In the genomic region with DNA sequence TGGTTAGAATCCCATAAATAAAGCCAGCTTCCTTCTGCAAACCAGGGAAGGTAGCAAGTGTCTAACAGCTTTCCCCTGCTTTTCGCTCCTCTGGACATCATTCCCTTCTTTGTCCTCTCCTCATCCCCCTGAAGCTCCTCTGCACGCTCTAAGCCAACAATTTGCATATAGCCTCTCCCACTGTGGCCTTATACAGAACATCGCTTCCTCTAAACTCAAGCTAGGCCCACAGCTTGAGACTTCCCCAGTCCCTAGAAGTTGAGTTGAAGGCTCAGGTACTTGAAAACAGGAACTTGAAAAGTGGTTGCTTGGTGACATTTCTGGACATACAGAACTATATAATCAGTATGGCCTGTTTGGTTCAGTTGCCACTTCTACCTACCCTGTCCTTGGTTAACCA, we compare ENCODE assay signal across 24 mouse cellular contexts. TPM values are rescaled to one million over a fixed set of nuclear protein-coding genes. Genes with fewer than 3 reads are reported as not detected.
DNase-seq lines count a peak whose midpoint lies in the region; ATAC-seq lines count a peak whose summit lies in the region.
"Had no signal": no experiment of that assay in that cellular context is flagged by ENCODE, and none has a peak within 500 bp of the region (broad histone marks: within the 10 kb centered on the region; RNA-seq: fewer than 3 reads in every experiment).

No protein-coding gene starts in this region.

- peak; percentile 57 for ATAC-seq in granulocyte monocyte progenitor cell, adult 5-6 weeks (replicated peaks; ENCODE audit: poor library complexity, severe bottlenecking)
- peak; percentile 72 for ATAC-seq in neutrophil, adult 5-6 weeks (ENCODE audit: extremely low read depth, insufficient number of reproducible peaks, low FRiP score, poor library complexity, severe bottlenecking)
- ATAC-seq in erythroid progenitor cell, adult 5-6 weeks (replicated peaks; ENCODE audit: low FRiP score, poor library complexity, severe bottlenecking), result no peak
- ATAC-seq: CD4-positive, CD25-positive, alpha-beta regulatory T cell, adult 4 months; forebrain, embryonic 13.5 days; midbrain, embryonic 15.5 days; Patski had no signal

- peak; percentile 15 for DNase-seq in lung, postnatal 25 days (ENCODE audit: low spot score)
- DNase-seq in lung, postnatal 4 days, result no peak
- DNase-seq in B cell, adult 2 months, result peak; percentile 37 to 44
- no peak for DNase-seq in Muller cell, postnatal 12 days (ENCODE audit: inconsistent ontology term)
- DNase-seq: adrenal gland, postnatal 25 days; cerebellum, adult 11-12 months; cerebellum, postnatal 10 days; gastrocnemius, postnatal 14 days; heart, postnatal 4 days; kidney, adult 18-20 months; kidney, postnatal 25 days; liver; thymus, adult 2 months; thymus, postnatal 36 days had no signal

RNA-seq across cellular contexts. Expression of a gene that starts 17.2 kb away (rescaled TPM):
- total RNA-seq in granulocyte monocyte progenitor cell, adult 5-6 weeks (2014; fragmentation: Nextera tagmentation), result 1.9 and 2.6 TPM in 2 replicates
- total RNA-seq in granulocyte monocyte progenitor cell, adult 5-6 weeks (2017), result 1.9 and 4.7 TPM in 2 replicates
- 59.1 and 72.3 TPM in 2 replicates for total RNA-seq in neutrophil, adult 5-6 weeks (2017)
- 0.36 and 0.42 TPM in 2 replicates for total RNA-seq in erythroid progenitor cell, adult 5-6 weeks (2015; ENCODE audit: low replicate concordance)
- 0.23 and 0.51 TPM in 2 replicates for total RNA-seq in erythroid progenitor cell, adult 5-6 weeks (2017; ENCODE audit: low replicate concordance)

RNA-seq across cellular contexts. Expression of a gene that starts 43.4 kb away (rescaled TPM):
- 6.7 and 10.8 TPM in 2 replicates for total RNA-seq in granulocyte monocyte progenitor cell, adult 5-6 weeks (2014; fragmentation: Nextera tagmentation)
- total RNA-seq in granulocyte monocyte progenitor cell, adult 5-6 weeks (2017), result 20.1 and 26.7 TPM in 2 replicates
- 131 and 177 TPM in 2 replicates for total RNA-seq in neutrophil, adult 5-6 weeks (2017)
- 10.8 and 34.8 TPM in 2 replicates for total RNA-seq in erythroid progenitor cell, adult 5-6 weeks (2015; ENCODE audit: low replicate concordance)
- 11.3 and 16.3 TPM in 2 replicates for total RNA-seq in erythroid progenitor cell, adult 5-6 weeks (2017; ENCODE audit: low replicate concordance)

RNA-seq across cellular contexts. Expression of a gene that starts 43.4 kb away (rescaled TPM):
- 20.2 and 33.1 TPM in 2 replicates for total RNA-seq in granulocyte monocyte progenitor cell, adult 5-6 weeks (2014; fragmentation: Nextera tagmentation)
- 4.0 and 7.4 TPM in 2 replicates for total RNA-seq in granulocyte monocyte progenitor cell, adult 5-6 weeks (2017)
- total RNA-seq in neutrophil, adult 5-6 weeks (2017), result 26.2 and 27.8 TPM in 2 replicates
- 5.8 and 30.2 TPM in 2 replicates for total RNA-seq in erythroid progenitor cell, adult 5-6 weeks (2015; ENCODE audit: low replicate concordance)
- total RNA-seq in erythroid progenitor cell, adult 5-6 weeks (2017; ENCODE audit: low replicate concordance), result 1.3 and 4.7 TPM in 2 replicates
- total RNA-seq: adrenal gland, postnatal 25 days; heart, adult 18-20 months; layer of hippocampus, adult 18-20 months; left cerebral cortex, adult 18-20 months had no signal

RNA-seq across cellular contexts. Expression of a gene that starts 50.3 kb away (rescaled TPM):
- 242 and 361 TPM in 2 replicates for total RNA-seq in granulocyte monocyte progenitor cell, adult 5-6 weeks (2014; fragmentation: Nextera tagmentation)
- 80.1 and 82.3 TPM in 2 replicates for total RNA-seq in granulocyte monocyte progenitor cell, adult 5-6 weeks (2017)
- total RNA-seq in neutrophil, adult 5-6 weeks (2017), result 266 and 276 TPM in 2 replicates
- 63.3 and 115 TPM in 2 replicates for total RNA-seq in erythroid progenitor cell, adult 5-6 weeks (2015; ENCODE audit: low replicate concordance)
- total RNA-seq in erythroid progenitor cell, adult 5-6 weeks (2017; ENCODE audit: low replicate concordance), result 12.8 and 18.7 TPM in 2 replicates

Comparison
In these comparisons a context has a peak if more than half of its experiments do, and no peak if none do; other contexts are left out.
1. DNase-seq: peak in lung, postnatal 25 days (single experiment) and B cell, adult 2 months (2 of 2); none in lung, postnatal 4 days (0 of 2) and Muller cell, postnatal 12 days (single experiment).
2. RNA of a gene that starts 17.2 kb away (total RNA-seq): 59.1 to 72.3 TPM in neutrophil, adult 5-6 weeks; 1.9 to 4.7 TPM in granulocyte monocyte progenitor cell, adult 5-6 weeks and 0.23 to 0.51 TPM in erythroid progenitor cell, adult 5-6 weeks; every median in the first group is over 10 times any median in the second.